Mouse (Mus musculus) cerebellum, postnatal 14 days (tissue): ENCODE measurements around the gene Btbd11.

Source experiments
- DNase-seq, 2 experiments: peaks; one replicate each; pipeline ENCODE4 v3.0.0; 2021; ENCODE audit warnings: mixed read lengths in 2 of 2

Gene Btbd11

GRCm38 (mm10) chr10:85421629-85422012 lies 35.0 kb downstream of the Btbd11 start:
- DNase-seq: no peak

GRCm38 (mm10) chr10:85425756-85426155 lies 39.1 kb downstream of the Btbd11 start:
- no peak for DNase-seq

- no peak for DNase-seq
These were observed 50.6 kb downstream of the Btbd11 start for GRCm38 (mm10) chr10:85437217-85437616.

- DNase-seq: no peak
These were observed 56.8 kb downstream of the Btbd11 start for GRCm38 (mm10) chr10:85443371-85443770.

- no peak for DNase-seq
These were observed 59.3 kb downstream of the Btbd11 start for GRCm38 (mm10) chr10:85445891-85446290.

GRCm38 (mm10) chr10:85446700-85447099 lies 60.1 kb downstream of the Btbd11 start:
- peak; percentile 52 to 56 for DNase-seq

- no peak for DNase-seq
These were observed 61.3 kb downstream of the Btbd11 start for GRCm38 (mm10) chr10:85447869-85448268.

- no peak for DNase-seq
These were observed 65.2 kb downstream of the Btbd11 start for GRCm38 (mm10) chr10:85451629-85452368.

- peak; percentile 34 to 49 for DNase-seq
These were observed 66.7 kb downstream of the Btbd11 start for GRCm38 (mm10) chr10:85453221-85453775.

GRCm38 (mm10) chr10:85455985-85456384 lies 69.4 kb downstream of the Btbd11 start:
- no peak for DNase-seq

GRCm38 (mm10) chr10:85458744-85459344 lies 72.2 kb downstream of the Btbd11 start:
- no peak for DNase-seq

GRCm38 (mm10) chr10:85460736-85461135 lies 74.1 kb downstream of the Btbd11 start:
- no peak for DNase-seq

GRCm38 (mm10) chr10:85464152-85464551 lies 77.5 kb downstream of the Btbd11 start:
- peak; percentile 34 to 57 for DNase-seq

- peak; percentile 68 to 70 for DNase-seq
These were observed 79.1 kb downstream of the Btbd11 start for GRCm38 (mm10) chr10:85465516-85466408.

- DNase-seq: no peak
These were observed 79.8 kb downstream of the Btbd11 start for GRCm38 (mm10) chr10:85466409-85466761.

GRCm38 (mm10) chr10:85467393-85467792 lies 80.8 kb downstream of the Btbd11 start:
- DNase-seq: no peak

GRCm38 (mm10) chr10:85468527-85468926 lies 81.9 kb downstream of the Btbd11 start:
- DNase-seq: no peak

GRCm38 (mm10) chr10:85469341-85469740 lies 82.7 kb downstream of the Btbd11 start:
- peak in 1 of 2 experiments; percentile 39 for DNase-seq

- DNase-seq: no peak
These were observed 86.7 kb downstream of the Btbd11 start for GRCm38 (mm10) chr10:85473265-85473664.

GRCm38 (mm10) chr10:85473871-85474270 lies 87.3 kb downstream of the Btbd11 start:
- DNase-seq: peak; percentile 57 to 65

GRCm38 (mm10) chr10:85475642-85476345 lies 89.2 kb downstream of the Btbd11 start:
- DNase-seq: peak; percentile 56 to 77

GRCm38 (mm10) chr10:85479959-85480625 lies 93.5 kb downstream of the Btbd11 start:
- peak; percentile 39 to 59 for DNase-seq
